Mouse (Mus musculus) layer of hippocampus, adult 11-12 months (tissue): ENCODE data around the gene Hamp.

Experiments
- DNase-seq: peaks from one replicate; pipeline ENCODE4 v3.0.0; 2022; ENCODE audit warnings: low spot score

Gene Hamp

DNA sequence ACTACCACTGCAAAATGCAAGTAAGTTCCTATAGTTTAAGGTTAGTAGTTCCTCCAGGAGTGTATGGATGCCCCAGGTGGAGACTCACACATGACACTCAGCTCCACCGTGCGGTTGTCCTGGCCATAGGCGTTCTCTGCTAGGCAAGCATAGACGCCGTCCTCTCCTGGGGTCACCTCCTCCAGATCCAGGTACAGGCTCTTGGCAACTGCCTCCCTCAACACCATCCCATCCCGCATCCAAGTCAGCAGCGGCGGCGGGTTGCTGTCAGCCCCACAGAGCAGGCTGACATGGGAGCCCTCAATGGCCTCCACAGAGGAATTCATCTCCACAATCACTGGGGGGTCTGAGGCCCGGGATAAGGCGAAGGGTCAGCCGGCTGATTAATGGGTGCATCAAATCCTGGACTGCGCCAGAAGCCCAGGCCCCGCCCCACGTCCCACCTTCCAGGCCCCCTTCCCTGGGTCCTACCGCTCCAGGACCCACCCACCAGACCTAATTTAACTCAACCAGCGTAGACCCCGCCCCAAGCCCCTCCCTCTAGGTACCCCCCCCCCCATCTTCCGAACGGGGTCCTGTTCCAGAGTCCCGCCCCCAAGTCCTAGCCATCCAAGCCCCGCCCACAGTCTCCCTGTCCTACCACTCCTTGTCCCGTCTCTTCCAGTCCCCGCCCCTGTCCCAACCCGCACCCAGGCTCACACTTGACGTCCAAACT is 35.4 kb downstream of the Hamp start:
- DNase-seq = no peak

DNA sequence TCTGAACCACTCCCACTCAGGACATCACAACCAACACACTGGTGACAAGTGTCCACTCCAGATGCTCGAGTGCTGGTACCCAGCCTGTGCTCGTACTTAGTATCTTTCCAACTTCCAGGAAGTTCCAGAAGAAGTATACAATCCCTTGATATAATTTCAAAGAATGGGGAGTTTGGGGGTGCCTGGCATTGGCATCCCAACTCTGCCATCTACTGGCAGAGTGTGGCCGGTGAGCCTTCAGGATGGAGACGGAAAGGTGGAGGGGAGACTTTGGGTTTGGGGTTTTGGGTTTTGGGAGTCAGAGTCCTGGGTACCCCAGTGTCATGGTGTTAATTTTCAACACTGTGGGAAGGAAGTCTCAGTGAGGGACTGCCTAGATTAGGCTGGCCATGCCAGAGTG is 39.8 kb downstream of the Hamp start:
- DNase-seq = no peak

DNA sequence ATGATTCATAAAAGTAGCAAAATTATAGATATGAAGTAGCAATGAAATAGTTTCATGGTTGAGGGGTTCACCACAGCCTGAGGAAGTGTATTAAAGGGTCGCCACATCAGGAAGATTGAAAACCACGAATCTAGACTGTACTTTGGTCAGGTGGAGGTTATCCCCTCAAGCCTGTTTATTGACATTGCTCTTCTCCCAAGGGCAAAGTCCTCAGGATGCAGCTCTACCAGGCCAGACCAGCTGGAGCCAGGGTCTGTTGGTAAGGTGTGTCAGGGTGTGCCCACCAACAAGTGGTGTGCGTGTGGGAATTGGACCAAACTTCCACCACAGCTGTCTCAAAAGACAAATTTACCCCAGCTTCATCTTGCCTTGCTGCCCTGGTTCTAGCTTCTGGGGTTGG is 48.6 kb downstream of the Hamp start:
- no peak for DNase-seq

DNA sequence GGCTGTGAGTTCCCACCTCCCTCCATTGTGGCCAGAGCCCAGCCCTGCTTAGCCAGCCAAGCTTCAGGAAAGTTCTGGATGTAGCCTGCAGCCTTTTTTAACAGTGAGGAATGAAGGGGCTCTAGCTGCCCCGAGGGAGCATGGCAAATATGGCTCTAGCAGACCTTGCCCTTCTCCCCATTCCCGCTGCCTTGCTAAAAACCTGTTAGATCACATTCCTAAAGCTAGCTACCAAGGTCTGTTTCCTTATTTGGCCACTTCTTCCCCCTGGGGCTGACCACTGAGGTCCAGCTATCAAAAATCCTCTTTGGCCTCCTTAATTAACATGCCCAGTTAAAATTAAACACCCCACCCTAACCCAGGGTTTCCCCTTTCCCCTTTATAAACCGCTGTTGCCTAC is 51.3 kb downstream of the Hamp start:
- DNase-seq = no peak
